Mouse (Mus musculus) liver, embryonic 14.5 days (tissue): Measurements from ENCODE around the gene Cd28. TPM values are rescaled to one million over a fixed set of nuclear protein-coding genes. Genes with fewer than 3 reads are reported as not detected.

Experiments used
- ATAC-seq: fragments of 200-750 bp; cut with Nextera tagmentation; 2 replicates; pipeline ENCODE4 v1.8.0; 2017; ENCODE audit warnings: moderate number of reproducible peaks, mild to moderate bottlenecking, moderate library complexity; ENCODE audit not compliant: insufficient read depth
- DNase-seq, 3 experiments: peaks; one replicate each; pipeline ENCODE4 v3.0.0-alpha.2; 2012 to 2013; ENCODE audit warnings: low read depth in 3 of 3, low spot score in 3 of 3
- H3K27ac ChIP-seq: fragments of 300-500 bp; sonication (generic); 2 replicates; pipeline ENCODE4 v1.5.1; 2014; ENCODE audit warnings: moderate library complexity, mild to moderate bottlenecking, control low read depth, inconsistent platforms
- H3K27me3 ChIP-seq: fragments of 300-500 bp; sonication (generic); 2 replicates; pipeline ENCODE4 v1.6.1; 2014; ENCODE audit warnings: mild to moderate bottlenecking, low read length, moderate library complexity; ENCODE audit not compliant: control insufficient read depth, insufficient read depth
- H3K36me3 ChIP-seq: fragments of 300-500 bp; sonication (generic); replicated peaks from 2 replicates; pipeline ENCODE4 v1.6.1; 2014; ENCODE audit warnings: low read depth; ENCODE audit not compliant: control insufficient read depth, insufficient read depth
- H3K4me1 ChIP-seq, 2 experiments: fragments of 200-500 bp in 1 of 2; fragments of 300-500 bp in 1 of 2; sonication (generic) in 1 of 2; replicated peaks; 2 replicates each; pipeline ENCODE4 v1.6.1; 2012 to 2014; ENCODE audit warnings: antibody characterized with exemption in 1 of 2, inconsistent platforms in 1 of 2, low read length in 1 of 2; ENCODE audit not compliant: control insufficient read depth in 2 of 2, insufficient read depth in 2 of 2
- H3K4me2 ChIP-seq: fragments of 300-500 bp; sonication (generic); 2 replicates; pipeline ENCODE4 v1.6.1; 2014; ENCODE audit warnings: low read depth, mild to moderate bottlenecking, control low read depth, moderate library complexity
- H3K4me3 ChIP-seq, 2 experiments: fragments of 200-500 bp in 1 of 2; fragments of 300-500 bp in 1 of 2; sonication (generic) in 1 of 2; 2 replicates each; pipeline ENCODE4 v1.5.1; 2012 to 2014; ENCODE audit warnings: low read depth in 2 of 2, low read length in 2 of 2, mild to moderate bottlenecking in 2 of 2, control low read depth in 1 of 2, inconsistent platforms in 1 of 2, moderate library complexity in 1 of 2; ENCODE audit not compliant: insufficient read depth in 1 of 2
- H3K9ac ChIP-seq: fragments of 300-500 bp; sonication (generic); replicated peaks from 2 replicates; pipeline ENCODE4 v1.6.1; 2014; ENCODE audit warnings: mild to moderate bottlenecking, control low read depth, moderate library complexity
- H3K9me3 ChIP-seq: fragments of 300-500 bp; sonication (generic); 2 replicates; pipeline ENCODE4 v1.6.1; 2016; ENCODE audit warnings: low read length, mixed read lengths; ENCODE audit not compliant: control insufficient read depth
- CTCF ChIP-seq: IDR thresholded peaks from 2 replicates; pipeline ENCODE4 v1.5.1; 2016; ENCODE audit warnings: antibody characterized with exemption, low read depth, control low read depth
- EP300 ChIP-seq: IDR thresholded peaks from 2 replicates; pipeline ENCODE4 v1.6.1; 2016; ENCODE audit warnings: antibody characterized with exemption, low read depth
- WGBS: fragments of 180-500 bp; shearing (Covaris S2); extraction: QIAGEN DNeasy Blood & Tissue Kit; methylation state at CpG from one replicate; pipeline ENCODE4 v1.1.7; 2014; ENCODE audit not compliant: insufficient replicate concordance; 5-methylcytosine and 5-hydroxymethylcytosine counted together
- polyA plus RNA-seq, 2 experiments: library from polyadenylated mRNA; depleted of rRNA in 1 of 2; stranded (reverse) in 1 of 2; unstranded in 1 of 2; fragments of >200 nt; fragmentation: Nextera tagmentation in 1 of 2; extraction: Ambion mirVana in 1 of 2; gene quantifications; 2 replicates each; pipeline versions ENCODE4 v1.2.1 to v1.2.3; 2012 to 2014

Cd28 gene
- polyA plus RNA-seq, 2 experiments = 0.04 TPM; not detected in 1

DNA sequence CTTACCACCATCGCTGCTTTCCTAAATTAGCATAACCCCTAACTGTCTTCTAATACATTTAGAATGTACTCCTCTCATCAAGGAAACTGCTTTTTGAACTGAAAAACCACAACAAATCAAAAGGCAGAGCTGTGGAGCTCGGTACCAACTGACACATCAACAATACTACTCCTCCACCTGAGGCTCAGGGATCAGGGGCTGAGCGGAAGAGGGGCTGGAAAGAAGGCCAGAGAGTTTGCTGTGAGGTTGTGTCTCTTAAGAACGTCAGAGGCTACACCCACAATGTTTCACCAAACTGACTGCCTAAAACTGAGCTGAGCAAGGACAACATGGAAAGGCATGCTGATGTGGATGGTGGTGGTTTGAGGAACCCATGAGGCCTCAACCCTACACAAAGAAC lies 65.1 kb downstream of the Cd28 start:
- no peak for TF ChIP-seq CTCF
- no peak for TF ChIP-seq EP300
- WGBS = 58% methylated on average over 4 of the region's 4 CpGs

DNA sequence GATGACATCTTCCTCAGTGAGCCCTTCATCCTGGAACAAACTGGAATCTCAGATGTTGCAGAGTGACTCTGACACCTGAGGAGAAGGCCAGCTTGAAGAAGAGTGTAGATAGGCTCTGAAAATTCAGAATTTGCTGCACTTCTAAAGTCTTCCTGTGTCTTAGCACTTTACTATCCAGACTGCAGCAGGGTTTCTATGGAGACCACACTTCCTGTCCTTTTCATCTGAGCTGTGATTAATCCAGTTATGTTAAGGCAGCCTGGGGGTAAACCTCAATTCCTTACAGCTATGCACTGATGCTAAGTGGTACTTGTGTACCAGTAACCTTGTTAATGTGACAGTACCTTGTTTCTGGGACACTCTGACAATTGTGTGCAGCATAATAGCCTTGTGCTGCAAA lies 77.1 kb downstream of the Cd28 start:
- no peak for DNase-seq
- H3K36me3 ChIP-seq = no peaks in the 10 kb centered on the region
- no peak overlapping the region for H3K9ac ChIP-seq
- no peaks in the 10 kb centered on the region for H3K27me3 ChIP-seq
- TF ChIP-seq EP300 (no peak), CTCF (no peak)
- H3K4me1 ChIP-seq = no peaks in the 10 kb centered on the region
- H3K4me3 ChIP-seq = no peak overlapping the region
- H3K9me3 ChIP-seq = no peaks in the 10 kb centered on the region
- H3K4me2 ChIP-seq = no peak overlapping the region
- no peak overlapping the region for H3K27ac ChIP-seq
- no peak for ATAC-seq

More for the DNA sequence above, 65.1 kb downstream of the Cd28 start:
- H3K27me3 ChIP-seq = no peaks in the 10 kb centered on the region
- ATAC-seq (no peak), DNase-seq (no peak)
- no peak overlapping the region for H3K9ac ChIP-seq
- no peaks in the 10 kb centered on the region for H3K9me3 ChIP-seq
- no peak overlapping the region for H3K4me2 ChIP-seq
- no peak overlapping the region for H3K4me3 ChIP-seq
- no peaks in the 10 kb centered on the region for H3K36me3 ChIP-seq
- peaks cover 0 to 3% of the 10 kb centered on the region in 2 experiments; a peak in 1 of 4 replicates for H3K4me1 ChIP-seq
- H3K27ac ChIP-seq = no peak overlapping the region

DNA sequence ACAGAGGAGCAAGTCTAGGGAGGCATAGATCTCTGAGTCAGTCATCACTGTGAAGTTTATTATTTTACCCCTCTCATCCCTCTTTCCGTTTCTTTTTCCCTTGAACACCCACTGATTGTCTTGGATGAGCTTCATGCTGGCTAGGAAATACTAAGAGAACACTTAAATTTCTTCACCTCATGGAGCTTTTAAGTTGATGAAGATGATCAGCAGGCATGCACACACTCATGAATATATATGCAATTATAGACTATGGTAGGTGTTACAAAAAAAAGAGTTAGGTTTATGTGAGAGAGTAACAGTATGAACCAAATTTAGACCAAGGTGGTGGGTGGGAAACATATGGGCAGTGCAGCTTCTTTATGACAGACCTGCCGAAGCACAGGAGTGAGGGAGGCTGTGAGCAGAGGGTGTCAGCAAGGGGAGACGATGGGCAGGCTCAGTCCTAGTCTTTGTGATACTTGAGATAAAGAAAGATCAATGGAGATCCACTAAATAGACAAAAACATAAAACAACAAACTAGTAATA lies 79.1 kb downstream of the Cd28 start:
- Histone ChIP-seq H3K4me1 (no peaks in the 10 kb centered on the region), H3K36me3 (no peaks in the 10 kb centered on the region), H3K9me3 (no peaks in the 10 kb centered on the region), H3K9ac (no peak overlapping the region), H3K4me3 (no peak overlapping the region), H3K27ac (no peak overlapping the region), H3K27me3 (no peaks in the 10 kb centered on the region), H3K4me2 (no peak overlapping the region)
- DNase-seq (no peak), ATAC-seq (no peak)
- WGBS = 63% methylated on average over 3 of the region's 3 CpGs
- TF ChIP-seq EP300 (no peak), CTCF (no peak)

DNA sequence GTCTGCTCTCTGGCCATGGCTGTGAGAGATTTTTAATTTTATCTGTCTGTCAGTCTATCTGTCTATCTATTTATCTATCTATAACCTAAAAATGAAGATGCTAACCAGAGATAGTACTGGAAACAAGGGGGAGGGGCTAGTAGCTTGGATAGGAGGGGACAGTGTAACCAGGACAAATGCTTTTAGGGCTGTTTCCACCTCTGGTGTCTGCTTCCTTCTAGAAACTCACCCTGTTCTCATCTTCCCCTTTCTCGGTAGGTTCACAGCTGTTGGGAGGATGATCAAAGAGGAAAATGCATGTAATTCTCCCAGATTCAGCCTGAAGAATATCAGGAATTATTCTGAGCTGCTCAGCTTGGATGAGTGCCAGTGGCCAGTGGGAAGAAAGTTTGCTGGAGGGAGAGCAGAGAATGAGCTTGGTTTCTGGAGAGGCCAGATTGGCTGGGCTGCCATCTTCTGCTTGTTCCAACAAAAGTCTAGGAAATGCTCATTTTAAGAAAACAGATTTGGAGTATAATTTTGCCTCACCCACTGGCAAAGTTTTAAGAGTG lies 83.3 kb downstream of the Cd28 start:
- 30% methylated on average over 1 of the region's 1 CpGs for WGBS
- Histone ChIP-seq H3K4me1 (no peaks in the 10 kb centered on the region; a peak in 1 of 4 replicates), H3K9ac (no peak overlapping the region), H3K4me2 (no peak overlapping the region), H3K36me3 (no peaks in the 10 kb centered on the region), H3K4me3 (no peak overlapping the region), H3K9me3 (no peaks in the 10 kb centered on the region), H3K27me3 (no peaks in the 10 kb centered on the region), H3K27ac (no peak overlapping the region)
- DNase-seq = no peak
- no peak for ATAC-seq
- no peak for TF ChIP-seq CTCF
- TF ChIP-seq EP300 = no peak

DNA sequence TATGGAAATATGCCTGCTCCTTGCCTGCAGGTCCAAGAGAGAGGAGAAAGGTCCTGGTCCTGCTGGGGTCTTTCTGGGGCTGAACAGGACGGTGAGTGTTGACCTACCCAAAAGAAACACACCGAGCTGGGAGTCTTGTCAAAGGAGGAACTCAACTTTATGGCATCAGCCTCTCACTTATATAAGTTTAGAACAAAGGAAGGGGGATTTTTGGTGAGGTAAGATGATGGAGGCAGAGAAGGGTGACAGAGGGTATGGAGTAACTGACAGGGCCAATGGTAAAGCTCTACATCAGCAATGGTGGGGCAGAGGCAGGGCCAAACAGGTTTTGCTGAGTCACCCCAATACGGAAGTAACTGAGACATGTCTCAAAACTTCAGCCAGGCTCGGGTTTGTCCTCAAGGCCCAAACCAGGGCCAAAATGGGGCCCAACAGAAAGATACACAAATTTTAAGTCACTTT lies 84.6 kb downstream of the Cd28 start:
- H3K36me3 ChIP-seq = no peaks in the 10 kb centered on the region
- H3K9ac ChIP-seq = no peak overlapping the region
- no peaks in the 10 kb centered on the region for H3K9me3 ChIP-seq
- H3K4me2 ChIP-seq = no peak overlapping the region
- H3K27me3 ChIP-seq = no peaks in the 10 kb centered on the region
- no peak for TF ChIP-seq EP300
- no peak for TF ChIP-seq CTCF
- H3K27ac ChIP-seq = no peak overlapping the region
- no peaks in the 10 kb centered on the region; a peak in 1 of 4 replicates for H3K4me1 ChIP-seq
- WGBS = 58% methylated on average over 4 of the region's 4 CpGs
- H3K4me3 ChIP-seq = no peak overlapping the region
- DNase-seq (no peak), ATAC-seq (no peak)
